Mouse (Mus musculus) cerebellum, adult 18-20 months (tissue): ENCODE results near the gene Gfer.

Source experiments
- DNase-seq, 2 experiments: peaks; one replicate each; pipeline ENCODE4 v3.0.0; 2021

Gfer gene

DNA sequence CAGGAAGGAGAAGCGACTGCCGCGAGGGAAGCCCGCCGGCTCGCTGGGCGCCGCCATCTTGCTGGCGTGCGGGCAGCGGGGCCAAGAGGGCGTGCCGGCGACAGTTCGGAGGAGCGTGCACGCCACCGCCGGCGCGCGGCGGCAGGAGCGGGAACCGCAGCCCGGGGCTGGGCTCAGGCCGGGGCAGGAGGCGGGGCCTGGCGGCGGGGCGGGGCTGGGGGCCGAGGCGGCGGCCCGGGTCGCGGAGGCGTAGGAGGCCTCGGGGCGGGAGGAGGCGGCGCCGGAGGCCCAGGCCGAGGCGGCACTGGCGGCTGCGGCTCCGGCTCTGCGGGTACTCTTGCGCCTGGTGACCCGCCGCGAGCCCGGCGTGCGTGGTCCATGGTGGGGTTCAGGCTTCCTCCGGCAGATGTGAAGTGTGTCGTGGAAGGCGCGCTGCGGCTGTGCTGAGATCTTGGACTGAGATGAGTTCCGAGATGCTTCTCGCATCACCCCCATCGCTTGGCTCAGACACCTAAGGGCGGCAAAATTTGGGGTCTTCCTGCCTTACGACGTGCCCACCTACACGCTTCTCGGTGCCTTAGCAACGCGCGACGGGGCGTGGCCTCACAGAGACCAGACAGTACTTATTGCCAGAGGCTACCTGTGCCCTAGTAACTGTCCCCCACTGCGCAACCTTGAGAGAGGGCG is at the start of gene Gfer, which contains the start of gene Noxo1:
TSS of gene Gfer (minus strand) at position 146 of the 687 bp plus-strand sequence.
TSS of gene Noxo1 (plus strand) at position 224 of the 687 bp plus-strand sequence.
- DNase-seq: peak; percentile 89 to 91

GRCm38 (mm10) chr17:24744381-24744780 is 48.4 kb upstream of the Gfer start:
- no peak for DNase-seq

GRCm38 (mm10) chr17:24743896-24744295 is 47.9 kb upstream of the Gfer start:
- no peak for DNase-seq

DNA sequence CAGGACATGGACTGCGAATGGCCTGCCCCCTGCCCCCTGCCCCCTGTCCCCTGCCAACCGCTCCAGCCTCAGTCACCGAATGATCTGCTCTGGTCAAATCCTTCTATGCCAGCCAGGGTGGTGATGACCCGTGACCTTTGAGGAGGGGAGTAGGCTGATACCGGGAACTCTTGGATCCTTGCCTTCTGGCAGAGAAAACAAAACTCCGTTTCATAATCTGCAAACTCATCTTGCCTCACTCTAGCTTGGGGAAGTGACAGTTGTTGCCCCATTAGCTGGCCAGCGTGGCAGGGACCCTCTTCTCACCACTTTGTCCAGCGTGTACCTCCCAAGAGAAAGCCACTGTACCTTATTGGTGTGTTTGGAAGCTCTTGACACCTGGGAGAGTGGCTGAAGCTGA is 46.4 kb upstream of the Gfer start:
- DNase-seq: no peak

GRCm38 (mm10) chr17:24739926-24740325 is 44.0 kb upstream of the Gfer start:
- DNase-seq: no peak

- no peak for DNase-seq
Measured at GRCm38 (mm10) chr17:24738238-24738637, 42.3 kb upstream of the Gfer start.

- no peak for DNase-seq
Measured at GRCm38 (mm10) chr17:24737135-24737810, 41.3 kb upstream of the Gfer start.

- peak; percentile 89 to 98 for DNase-seq
Measured at GRCm38 (mm10) chr17:24736330-24737051, 40.5 kb upstream of the Gfer start, which contains the start of gene Msrb1. Msrb1 (plus strand) TSS chr17:24736642.

DNA sequence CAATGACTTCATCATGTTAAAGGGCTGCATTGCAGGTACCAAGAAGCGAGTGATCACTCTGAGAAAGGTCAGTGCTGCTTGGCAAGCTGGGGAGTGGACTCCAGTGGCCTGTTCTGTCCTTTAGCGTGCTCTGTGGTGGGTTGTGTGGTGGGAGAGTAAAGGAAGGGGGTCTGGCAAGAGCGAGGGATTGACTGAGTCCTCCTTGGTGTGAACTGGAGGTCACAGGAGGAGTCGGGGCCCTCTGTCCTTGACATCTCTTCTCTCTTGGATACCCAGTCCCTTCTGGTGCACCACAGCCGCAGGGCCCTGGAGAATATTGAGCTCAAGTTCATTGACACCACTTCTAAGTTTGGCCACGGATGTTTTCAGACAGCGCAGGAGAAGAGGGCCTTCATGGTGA is 39.5 kb upstream of the Gfer start:
- no peak for DNase-seq

DNA sequence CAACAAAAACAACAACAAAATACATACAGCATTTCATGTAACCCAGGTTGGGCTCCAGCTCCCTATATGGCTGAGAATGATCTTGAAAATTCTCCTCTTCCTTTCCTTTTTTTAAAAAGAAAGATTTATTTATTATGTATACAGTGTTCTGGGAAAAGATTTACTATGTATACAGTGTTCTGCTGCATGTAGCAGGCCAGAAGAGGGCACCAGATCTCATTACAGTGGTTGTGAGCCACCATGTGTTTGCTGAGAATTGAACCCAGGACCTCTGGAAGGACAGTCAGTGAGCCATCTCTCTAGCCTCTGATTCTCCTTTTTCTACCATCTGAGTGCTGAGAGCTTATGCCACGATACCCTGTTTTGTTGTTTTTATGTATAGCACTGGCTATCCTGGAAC is 38.6 kb upstream of the Gfer start:
- no peak for DNase-seq

- DNase-seq: no peak
Measured at GRCm38 (mm10) chr17:24733434-24734050, 37.6 kb upstream of the Gfer start.

GRCm38 (mm10) chr17:24732233-24732935 is 36.4 kb upstream of the Gfer start:
- no peak for DNase-seq

DNA sequence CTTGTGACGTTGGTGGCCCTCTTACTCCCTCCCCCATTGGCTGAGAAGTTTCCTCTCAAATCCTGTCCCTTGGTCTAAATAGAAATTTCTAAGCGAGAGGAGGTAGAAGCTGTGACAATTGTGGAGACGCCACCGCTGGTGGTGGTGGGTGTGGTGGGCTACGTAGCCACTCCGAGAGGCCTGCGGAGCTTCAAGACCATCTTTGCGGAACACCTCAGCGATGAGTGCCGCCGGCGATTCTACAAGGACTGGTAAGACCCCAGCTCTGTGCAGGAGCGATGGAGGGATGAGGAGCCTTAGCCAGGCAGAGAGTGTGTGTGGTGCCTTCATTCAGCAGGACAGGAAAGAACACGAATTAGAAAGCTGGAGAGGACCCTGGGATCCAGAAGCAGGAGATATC is 34.8 kb upstream of the Gfer start:
- no peak for DNase-seq

- no peak for DNase-seq
Measured at GRCm38 (mm10) chr17:24729067-24729466, 33.1 kb upstream of the Gfer start.

- no peak for DNase-seq
Measured at GRCm38 (mm10) chr17:24728184-24728583, 32.2 kb upstream of the Gfer start.

DNA sequence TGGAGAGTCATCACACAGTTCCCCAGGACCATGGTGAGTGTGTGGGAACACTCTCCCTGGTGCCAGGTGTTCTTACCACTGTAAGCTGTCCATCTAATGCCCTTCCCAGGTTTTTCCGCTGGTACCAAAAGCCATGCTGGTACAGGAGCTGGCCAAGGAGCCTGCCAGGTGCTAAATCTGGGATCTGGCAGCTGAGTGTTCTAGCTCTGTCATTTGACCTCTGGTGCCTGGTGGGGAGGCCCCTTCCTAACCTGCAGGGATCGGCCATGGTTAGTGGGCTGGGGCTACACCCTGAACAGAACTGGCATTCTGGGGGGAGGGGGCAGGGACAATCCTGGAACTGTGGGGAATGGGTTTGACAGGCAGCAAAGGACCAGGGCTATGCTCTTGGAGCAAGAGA is 31.7 kb upstream of the Gfer start, which contains the start of gene Rpl3l:
TSS of gene Rpl3l (plus strand) at position 203 of the 400 bp plus-strand sequence.
- DNase-seq: no peak

DNA sequence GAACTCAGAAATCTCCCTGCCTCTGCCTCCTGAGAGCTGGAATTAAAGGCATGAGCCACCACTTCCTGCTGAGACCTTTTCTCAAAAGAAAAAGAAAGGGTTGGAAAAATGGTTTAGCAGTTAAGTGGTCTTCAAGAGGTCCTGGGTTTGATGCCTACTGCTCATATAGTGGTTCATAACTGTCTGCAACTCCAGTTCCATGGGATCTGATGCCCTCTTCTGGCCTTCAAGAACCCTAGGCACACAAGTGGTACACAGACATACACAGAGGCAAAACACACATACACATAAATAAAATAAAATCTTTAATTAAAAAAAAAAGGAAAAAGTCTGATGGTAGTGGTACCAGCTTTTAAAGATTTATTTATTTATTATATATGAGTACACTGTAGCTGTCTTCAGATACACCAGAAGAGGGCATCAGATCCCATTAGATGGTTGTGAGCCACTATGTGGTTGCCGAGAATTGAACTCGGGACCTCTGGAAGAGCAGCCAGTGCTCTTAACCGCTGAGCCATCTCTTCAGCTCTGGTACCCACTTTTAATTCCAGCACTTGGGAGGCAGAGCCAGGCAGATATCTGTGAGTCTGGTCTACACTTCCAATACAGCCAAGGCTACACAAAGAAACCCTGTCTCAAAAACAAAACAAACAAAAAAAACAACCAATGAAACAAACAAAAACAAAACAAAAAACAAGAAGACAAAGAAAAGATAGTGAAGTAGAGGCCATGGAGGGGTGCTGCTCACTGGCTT is 29.9 kb upstream of the Gfer start:
- DNase-seq: no peak

DNA sequence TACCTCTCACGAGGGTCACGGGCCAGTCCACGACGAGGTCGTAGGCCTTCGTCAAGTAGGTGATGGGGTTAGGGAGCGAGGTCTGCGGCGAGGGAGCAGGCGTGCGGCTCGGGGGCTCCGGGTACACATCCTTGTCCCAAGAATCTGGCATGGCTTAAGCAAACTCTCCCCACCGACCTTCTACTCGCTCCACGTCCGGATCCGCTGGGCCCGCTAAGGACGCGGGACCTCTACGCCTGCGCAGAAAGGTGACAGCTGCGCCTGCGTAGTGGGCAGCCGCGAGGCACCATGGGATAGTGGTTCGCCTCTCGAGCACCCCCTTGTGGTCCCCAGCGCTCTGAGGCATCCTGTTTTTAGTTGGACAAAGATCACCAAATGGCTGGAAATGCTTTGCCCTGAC is 28.2 kb upstream of the Gfer start, which contains the start of gene Ndufb10:
TSS of gene Ndufb10 (minus strand) at position 295 of the 400 bp plus-strand sequence.
- DNase-seq: peak; percentile 93 to 99

DNA sequence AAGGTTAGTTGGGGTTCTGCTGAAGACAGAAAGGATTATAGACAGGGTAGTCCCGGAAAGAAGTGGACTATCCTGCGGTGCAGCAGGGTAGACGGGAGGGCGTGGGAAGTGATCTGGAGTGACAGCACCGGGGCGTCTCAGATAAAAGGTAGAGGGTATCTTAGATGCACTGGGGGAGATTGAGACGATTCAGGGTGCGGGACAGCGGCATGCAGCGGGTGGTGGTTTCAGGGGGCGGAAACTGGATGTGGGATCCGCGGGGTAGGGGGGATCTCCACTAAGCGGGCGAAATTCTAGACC is 27.9 kb upstream of the Gfer start:
- DNase-seq: no peak

GRCm38 (mm10) chr17:24723122-24723880 is 27.3 kb upstream of the Gfer start:
- no peak for DNase-seq
